Mouse (Mus musculus): ENCODE measurements around the gene Kndc1.

Gene Kndc1

GRCm38 (mm10) chr7:139955505-139955904, 61.0 kb downstream of the Kndc1 start:
- DNase-seq, result no peak

GRCm38 (mm10) chr7:139956658-139957057, 62.2 kb downstream of the Kndc1 start:
- DNase-seq, result no peak

- no peak for DNase-seq
Observed at GRCm38 (mm10) chr7:139957437-139957836, 62.9 kb downstream of the Kndc1 start.

GRCm38 (mm10) chr7:139957958-139958357, 63.5 kb downstream of the Kndc1 start:
- DNase-seq, result no peak

DNA sequence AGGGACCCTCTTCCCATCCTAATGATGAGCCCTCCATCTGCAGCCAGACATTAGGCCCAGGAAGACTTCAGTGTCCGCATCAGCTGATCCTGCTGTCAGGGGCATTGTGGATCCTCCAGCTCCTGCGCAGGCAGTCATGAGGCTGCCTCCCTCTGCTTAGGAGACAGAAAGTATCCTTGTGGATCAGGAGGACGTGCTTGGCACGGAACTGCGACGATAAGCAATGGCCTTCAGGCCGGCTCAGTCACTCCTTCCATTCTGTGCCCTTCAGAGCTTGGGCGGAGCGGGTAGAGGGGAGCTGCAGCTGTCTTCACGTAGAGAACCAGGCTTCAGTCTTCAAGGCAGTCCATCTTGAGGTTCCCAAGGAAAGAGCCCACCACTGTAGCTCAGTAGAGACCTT, 66.6 kb downstream of the Kndc1 start:
- no peak for DNase-seq

GRCm38 (mm10) chr7:139963814-139964213, 69.3 kb downstream of the Kndc1 start:
- no peak for DNase-seq

DNA sequence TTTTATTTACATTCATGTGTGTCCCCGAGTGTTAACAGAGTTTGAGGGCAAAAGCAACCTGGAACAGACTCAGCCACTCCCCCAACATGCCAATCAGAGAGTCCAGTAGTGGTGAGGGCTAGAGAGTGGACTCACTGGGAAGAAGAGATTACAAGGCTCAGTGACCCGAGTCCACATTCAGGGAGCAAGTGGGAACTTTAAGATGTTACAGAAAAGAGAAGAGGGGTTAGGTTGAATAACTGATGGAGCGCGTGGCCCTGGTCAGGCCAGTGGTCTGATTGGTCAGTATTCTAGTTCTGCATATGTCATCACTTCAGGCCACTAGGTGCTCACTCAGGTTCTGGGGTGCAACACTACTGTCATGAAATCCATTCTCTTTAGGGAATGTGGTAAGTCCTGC, 72.7 kb downstream of the Kndc1 start:
- no peak for DNase-seq

- peak; percentile 64 to 71 for DNase-seq
Observed at GRCm38 (mm10) chr7:139968428-139968827, 73.9 kb downstream of the Kndc1 start.

- peak; percentile 83 to 88 for DNase-seq
Observed at GRCm38 (mm10) chr7:139969348-139970130, 75.0 kb downstream of the Kndc1 start.

DNA sequence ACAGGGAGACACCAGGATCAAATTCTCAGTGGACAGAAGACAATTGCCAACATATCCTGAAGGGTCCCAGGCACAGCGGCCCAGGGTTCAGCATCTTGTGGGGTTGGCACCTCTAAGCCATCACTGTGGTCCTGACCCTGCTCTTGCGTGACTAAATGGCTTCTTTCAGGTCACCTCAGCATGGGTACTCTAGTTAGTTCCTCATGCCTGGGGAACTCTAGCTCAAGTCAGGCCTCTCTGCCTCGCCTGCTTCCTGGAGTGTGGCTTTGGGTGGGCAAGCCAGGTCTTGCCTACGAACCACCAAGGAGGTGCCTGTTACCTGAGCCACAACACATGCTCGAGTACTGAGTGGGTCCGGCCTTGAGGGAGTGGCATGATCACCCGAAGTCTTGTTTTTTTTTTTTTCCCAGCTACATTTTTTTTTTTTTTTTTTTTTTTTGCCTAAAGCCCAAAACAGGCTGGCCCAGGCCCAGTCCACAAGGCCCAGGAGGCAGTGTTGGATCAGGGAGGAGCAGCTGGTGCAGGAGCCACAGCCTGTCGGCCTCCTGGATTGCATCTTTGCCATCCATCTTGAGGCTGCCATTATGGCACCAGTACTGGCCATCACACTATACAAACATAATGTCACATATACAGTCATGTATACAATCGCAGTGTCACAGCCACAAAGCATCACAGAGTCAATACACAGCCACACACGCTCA, 75.9 kb downstream of the Kndc1 start:
- peak in 1 of 2 experiments; percentile 21 for DNase-seq

DNA sequence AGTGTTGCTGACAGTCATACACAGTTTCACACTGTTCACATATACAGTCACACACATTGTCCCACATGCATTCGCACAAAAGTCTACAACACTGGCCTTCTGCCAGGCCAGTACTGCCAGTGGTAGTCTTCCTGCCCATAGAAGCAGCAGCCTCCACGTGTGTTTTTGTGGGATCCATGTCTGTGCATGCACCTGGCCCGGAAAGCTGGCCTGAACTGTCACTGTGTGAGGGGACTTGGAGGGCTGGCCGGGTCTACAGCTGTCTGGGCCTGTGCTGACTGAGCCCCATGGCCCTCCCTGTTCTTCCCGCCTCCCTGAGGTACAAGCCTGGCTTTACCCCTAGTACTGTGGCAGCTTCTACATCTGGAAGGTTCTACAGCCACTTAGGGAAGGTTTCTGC, 76.5 kb downstream of the Kndc1 start:
- DNase-seq, result no peak

DNA sequence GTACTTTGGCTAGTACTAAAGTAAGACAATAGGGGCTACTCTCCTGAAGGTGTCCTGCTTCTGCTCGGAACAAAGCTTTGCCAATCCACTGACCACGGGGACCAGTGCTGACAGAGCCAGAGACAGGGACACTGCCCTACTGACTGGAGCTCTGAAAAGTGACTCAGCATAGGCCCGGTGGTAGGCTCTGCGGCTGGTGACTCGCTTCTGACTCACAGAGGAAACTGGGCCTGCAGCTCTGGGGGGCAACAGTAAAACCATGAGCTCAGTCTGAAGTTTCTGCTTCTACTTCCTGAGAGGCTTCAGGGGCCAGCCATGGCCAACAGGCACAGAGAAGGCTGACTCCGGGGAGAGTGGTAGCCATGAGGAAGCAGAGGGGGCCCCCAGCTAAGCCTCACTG, 76.9 kb downstream of the Kndc1 start:
- DNase-seq, result no peak

- DNase-seq, result no peak
Observed at GRCm38 (mm10) chr7:139972923-139973331, 78.4 kb downstream of the Kndc1 start.

- DNase-seq, result peak in 1 of 2 experiments; percentile 24
Observed at GRCm38 (mm10) chr7:139974307-139974706, 79.8 kb downstream of the Kndc1 start.

- no peak for DNase-seq
Observed at GRCm38 (mm10) chr7:139975471-139975870, 81.0 kb downstream of the Kndc1 start.

DNA sequence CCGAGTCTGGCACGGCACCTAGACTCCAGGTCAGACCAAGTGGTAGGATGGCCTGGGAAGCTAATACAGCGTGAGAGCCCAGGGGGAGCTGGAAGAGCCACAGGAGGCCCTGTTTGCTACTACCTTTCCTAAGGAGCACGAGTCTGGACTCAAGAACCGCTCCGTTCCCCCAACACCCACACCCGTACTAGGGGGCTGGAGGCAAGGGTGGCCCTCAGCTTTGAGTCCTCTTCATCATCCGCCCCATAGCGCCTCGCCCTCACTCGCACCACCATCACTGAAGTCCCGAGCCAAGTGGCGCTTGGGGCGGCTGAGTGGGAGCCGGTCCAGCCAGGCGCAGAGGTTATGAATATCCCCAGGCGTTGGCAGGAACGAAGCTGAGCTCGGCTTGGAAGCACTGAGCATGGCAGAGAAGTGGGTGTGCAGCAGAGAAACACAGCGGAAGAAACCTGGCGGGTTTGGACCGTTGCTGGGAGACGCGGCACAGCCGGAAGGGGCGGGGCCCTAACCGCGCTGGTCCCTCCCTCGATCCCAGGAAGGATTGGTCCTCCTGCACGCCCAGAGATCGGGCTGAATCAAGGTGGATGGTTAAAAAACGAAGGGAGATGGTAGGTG, 83.9 kb downstream of the Kndc1 start, which contains the start of gene 6430531B16Rik:
Gene 6430531B16Rik, minus strand, starts transcription at position 478 of the 615 bp plus-strand sequence.
- peak; percentile 73 to 74 for DNase-seq

DNA sequence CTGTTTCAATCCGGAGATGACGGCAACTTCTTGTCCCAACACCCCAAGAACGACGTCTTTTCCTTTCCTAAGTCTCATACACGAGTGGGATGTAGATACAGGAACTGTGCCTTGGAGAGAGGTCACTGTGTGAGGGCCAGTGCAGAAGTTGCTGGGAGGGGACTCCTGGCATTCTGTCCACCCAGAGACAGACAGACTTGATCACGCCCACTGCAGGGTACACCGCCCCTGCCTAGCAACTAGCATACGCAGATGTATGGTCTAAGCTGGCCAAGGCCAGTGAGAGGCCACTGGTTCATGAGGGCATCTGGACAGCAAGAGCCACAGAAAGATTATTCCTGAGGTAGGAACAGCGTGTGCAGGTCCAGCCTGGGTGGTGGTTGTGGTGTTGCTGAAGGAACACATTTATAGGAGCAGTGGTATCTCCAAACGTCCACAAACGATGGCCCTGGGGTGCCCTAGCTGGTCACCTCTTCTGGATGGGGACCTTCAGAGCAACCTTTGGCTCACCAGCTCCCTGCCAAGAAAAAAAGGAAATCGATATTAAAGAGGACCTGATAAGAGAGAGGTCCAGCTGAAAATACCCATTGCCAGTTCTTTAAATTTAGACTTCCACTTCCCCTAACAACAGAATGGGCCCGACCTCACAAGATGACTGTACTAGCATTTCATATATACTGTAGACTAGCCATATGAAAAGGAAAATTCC, 84.7 kb downstream of the Kndc1 start:
- DNase-seq, result no peak

- no peak for DNase-seq
Observed at GRCm38 (mm10) chr7:139980778-139981177, 86.3 kb downstream of the Kndc1 start.

DNA sequence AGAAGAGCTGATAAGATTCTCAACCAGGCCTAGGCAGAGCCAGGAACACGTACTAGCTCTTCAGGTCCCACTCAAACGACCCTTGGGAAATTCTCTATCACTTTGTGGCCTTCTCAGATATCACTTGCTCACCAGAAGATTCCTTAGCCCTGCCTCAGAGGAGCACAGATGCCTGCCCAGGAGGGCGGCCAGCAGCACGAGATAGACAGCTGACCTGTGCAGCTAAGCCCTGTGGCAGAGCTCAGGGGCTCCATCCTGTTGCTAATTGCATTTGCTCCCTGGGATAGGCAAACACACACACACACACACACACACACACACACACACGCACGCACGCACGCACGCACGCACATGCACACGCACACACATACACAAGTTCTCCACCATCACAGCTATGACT, 87.6 kb downstream of the Kndc1 start:
- DNase-seq, result no peak

DNA sequence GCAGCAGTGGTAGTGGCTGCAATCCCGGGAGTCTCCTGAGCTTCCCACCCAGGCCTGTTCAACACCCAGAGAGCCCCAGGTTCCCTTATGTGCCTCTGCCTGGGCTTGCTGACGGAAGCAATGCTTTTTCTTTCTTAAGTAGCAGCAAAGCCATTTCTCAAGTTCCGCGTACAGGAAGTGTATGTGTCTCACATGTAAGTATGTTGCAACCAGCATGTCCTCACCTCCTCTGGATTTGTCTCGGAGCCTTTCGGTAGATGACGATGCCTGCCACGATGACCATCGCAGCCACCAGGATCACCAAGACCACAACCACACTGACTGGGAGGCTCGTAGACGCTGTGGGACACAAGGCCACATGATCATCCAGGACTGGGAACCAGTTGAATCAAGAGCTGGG, 90.0 kb downstream of the Kndc1 start:
- no peak for DNase-seq

- no peak for DNase-seq
Observed at GRCm38 (mm10) chr7:139988272-139988671, 93.8 kb downstream of the Kndc1 start.

DNA sequence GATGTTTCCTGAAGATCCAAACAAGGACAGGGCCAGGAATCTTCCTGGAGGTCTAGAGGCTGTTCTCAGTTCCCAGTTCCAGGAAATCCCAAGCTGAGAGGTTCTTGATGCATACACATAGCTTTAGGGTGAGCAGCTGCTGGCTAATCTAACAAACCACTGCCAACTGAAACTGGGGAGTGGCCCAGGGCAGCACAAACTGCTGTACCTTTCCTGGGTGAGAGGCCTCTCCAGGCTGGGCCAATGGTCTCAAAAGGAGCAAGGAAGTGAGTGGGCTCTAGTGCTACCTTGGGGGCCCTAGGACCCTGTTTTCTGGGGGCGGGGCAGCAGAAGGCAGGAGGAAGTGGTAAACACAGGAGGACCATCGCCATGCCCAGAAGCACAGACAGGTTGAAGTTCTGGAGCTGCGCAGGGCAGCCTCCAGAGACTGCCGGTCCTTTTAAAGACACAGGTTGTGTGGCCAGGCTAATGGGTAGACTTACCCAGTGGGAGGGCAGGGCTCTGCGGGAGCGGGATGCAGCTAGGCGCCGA, 96.4 kb downstream of the Kndc1 start:
- DNase-seq, result no peak

All from B cell, adult 2 months (primary cell).